Mouse (Mus musculus) kidney, embryonic 16.5 days (tissue): Measurements from ENCODE around the gene Ctrc. TPM values are rescaled to one million over a fixed set of nuclear protein-coding genes. Genes with fewer than 3 reads are reported as not detected.

Experiments
- ATAC-seq: fragments of 200-750 bp; cut with Nextera tagmentation; 2 replicates; pipeline ENCODE4 v1.8.0; 2017; ENCODE audit warnings: moderate TSS enrichment; ENCODE audit not compliant: low FRiP score, low TSS enrichment
- H3K27ac ChIP-seq: fragments of 300-500 bp; sonication (generic); 2 replicates; pipeline ENCODE4 v1.5.1; 2014; ENCODE audit warnings: low read length
- H3K27me3 ChIP-seq: fragments of 300-500 bp; sonication (generic); 2 replicates; pipeline ENCODE4 v1.6.1; 2014; ENCODE audit warnings: low read length, control low read depth, mixed read lengths; ENCODE audit not compliant: insufficient read depth
- H3K36me3 ChIP-seq: fragments of 300-500 bp; sonication (generic); 2 replicates; pipeline ENCODE4 v1.6.1; 2014; ENCODE audit warnings: low read length, control low read depth, mixed read lengths; ENCODE audit not compliant: insufficient read depth
- H3K4me1 ChIP-seq: fragments of 300-500 bp; sonication (generic); 2 replicates; pipeline ENCODE4 v1.6.1; 2014; ENCODE audit warnings: low read length, control low read depth, mixed read lengths; ENCODE audit not compliant: insufficient read depth
- H3K4me2 ChIP-seq: fragments of 300-500 bp; sonication (generic); replicated peaks from 2 replicates; pipeline ENCODE4 v1.6.1; 2014; ENCODE audit warnings: low read depth, low read length
- H3K4me3 ChIP-seq: fragments of 300-500 bp; sonication (generic); 2 replicates; pipeline ENCODE4 v1.5.1; 2014; ENCODE audit warnings: mild to moderate bottlenecking, low read length
- H3K9ac ChIP-seq: fragments of 300-500 bp; sonication (generic); replicated peaks from 2 replicates; pipeline ENCODE4 v1.6.1; 2014; ENCODE audit warnings: low read length
- H3K9me3 ChIP-seq: fragments of 300-500 bp; sonication (generic); 2 replicates; pipeline ENCODE4 v1.6.1; 2016; ENCODE audit warnings: low read length, control low read depth
- WGBS: fragments of 180-500 bp; shearing (Covaris S2); extraction: QIAGEN DNeasy Blood & Tissue Kit; methylation state at CpG from one replicate; pipeline ENCODE4 v1.1.7; 2014; 5-methylcytosine and 5-hydroxymethylcytosine counted together
- polyA plus RNA-seq: library from polyadenylated mRNA; unstranded; fragments of >200 nt; fragmentation: Nextera tagmentation; extraction: Ambion mirVana; gene quantifications from 2 replicates; pipeline ENCODE4 v1.2.1, GENCODE M21; 2015

Gene Ctrc
- polyA plus RNA-seq, 1 experiment from 2014 or later, result not detected

GRCm38 (mm10) chr4:141765008-141765407 is 81.2 kb downstream of the Ctrc start:
- no peak for ATAC-seq
- H3K4me1 ChIP-seq, result peaks cover 9% of the 10 kb centered on the region
- peaks cover 58% of the 10 kb centered on the region for H3K36me3 ChIP-seq
- no peak overlapping the region for H3K9ac ChIP-seq
- no peak overlapping the region for H3K4me2 ChIP-seq
- 83% methylated on average over 3 of the region's 3 CpGs for WGBS
- H3K27ac ChIP-seq, result no peak overlapping the region
- H3K27me3 ChIP-seq, result no peaks in the 10 kb centered on the region
- H3K4me3 ChIP-seq, result no peak overlapping the region
- H3K9me3 ChIP-seq, result no peaks in the 10 kb centered on the region

Other genes starting within 250 kb of the Ctrc start
- 76.4 and 85.2 TPM in 2 replicates for gene Fblim1, start 240.3 kb downstream of the Ctrc start, polyA plus RNA-seq
- 4.3 and 5.4 TPM in 2 replicates for gene Tmem82, start 227.7 kb downstream of the Ctrc start, polyA plus RNA-seq
- 0.54 and 0.69 TPM in 2 replicates for gene Slc25a34, start 222.5 kb downstream of the Ctrc start, polyA plus RNA-seq
- gene Plekhm2, start 181.5 kb downstream of the Ctrc start, polyA plus RNA-seq, result 6.4 TPM in 2 replicates
- 0.62 TPM in 1 of 2 replicates, not detected in the other for gene Rsc1a1, start 160.8 kb downstream of the Ctrc start, polyA plus RNA-seq
- gene Ddi2, start 122.9 kb downstream of the Ctrc start, polyA plus RNA-seq, result 19.1 and 20.9 TPM in 2 replicates
- 1.7 and 2.0 TPM in 2 replicates for gene Agmat, start 99.7 kb downstream of the Ctrc start, polyA plus RNA-seq
- 5.4 and 5.8 TPM in 2 replicates for gene Dnajc16, start 55.4 kb downstream of the Ctrc start, polyA plus RNA-seq
- gene Casp9, start 52.7 kb downstream of the Ctrc start, polyA plus RNA-seq, result 30.2 and 31.8 TPM in 2 replicates
- gene Cela2a, start 20.2 kb downstream of the Ctrc start, polyA plus RNA-seq, result 0.17 TPM in 1 of 2 replicates, not detected in the other
- 58.5 and 62.4 TPM in 2 replicates for gene Efhd2, start 28.6 kb upstream of the Ctrc start, polyA plus RNA-seq
- gene Fhad1, start 168.7 kb upstream of the Ctrc start, polyA plus RNA-seq, result 0.74 and 1.0 TPM in 2 replicates
- gene Tmem51, start 237.9 kb upstream of the Ctrc start, polyA plus RNA-seq, result 41.6 and 42.7 TPM in 2 replicates